Mouse (Mus musculus) heart, postnatal 25 days (tissue): ENCODE results near the gene Nfya. TPM values are rescaled to one million over a fixed set of nuclear protein-coding genes. Genes with fewer than 3 reads are reported as not detected.
A peak's percentile ranks its signal among the peaks of the same experiment; 100 is the strongest.

Experiments used
- DNase-seq: peaks from one replicate; pipeline ENCODE4 v3.0.0; 2022; ENCODE audit warnings: low spot score
- intact Hi-C: fragments of 180-260 bp; cut with DNase I; formaldehyde crosslinking; loops from one replicate; pipeline ENCODE4 v1.15.1; 2025
- total RNA-seq, 2 experiments: library from RNA; stranded (reverse); gene quantifications; 2 replicates each; pipeline ENCODE4 v1.2.3; 2021

The Nfya gene
- 10 to 100 TPM; 19.6 to 21.4 TPM for total RNA-seq

DNA sequence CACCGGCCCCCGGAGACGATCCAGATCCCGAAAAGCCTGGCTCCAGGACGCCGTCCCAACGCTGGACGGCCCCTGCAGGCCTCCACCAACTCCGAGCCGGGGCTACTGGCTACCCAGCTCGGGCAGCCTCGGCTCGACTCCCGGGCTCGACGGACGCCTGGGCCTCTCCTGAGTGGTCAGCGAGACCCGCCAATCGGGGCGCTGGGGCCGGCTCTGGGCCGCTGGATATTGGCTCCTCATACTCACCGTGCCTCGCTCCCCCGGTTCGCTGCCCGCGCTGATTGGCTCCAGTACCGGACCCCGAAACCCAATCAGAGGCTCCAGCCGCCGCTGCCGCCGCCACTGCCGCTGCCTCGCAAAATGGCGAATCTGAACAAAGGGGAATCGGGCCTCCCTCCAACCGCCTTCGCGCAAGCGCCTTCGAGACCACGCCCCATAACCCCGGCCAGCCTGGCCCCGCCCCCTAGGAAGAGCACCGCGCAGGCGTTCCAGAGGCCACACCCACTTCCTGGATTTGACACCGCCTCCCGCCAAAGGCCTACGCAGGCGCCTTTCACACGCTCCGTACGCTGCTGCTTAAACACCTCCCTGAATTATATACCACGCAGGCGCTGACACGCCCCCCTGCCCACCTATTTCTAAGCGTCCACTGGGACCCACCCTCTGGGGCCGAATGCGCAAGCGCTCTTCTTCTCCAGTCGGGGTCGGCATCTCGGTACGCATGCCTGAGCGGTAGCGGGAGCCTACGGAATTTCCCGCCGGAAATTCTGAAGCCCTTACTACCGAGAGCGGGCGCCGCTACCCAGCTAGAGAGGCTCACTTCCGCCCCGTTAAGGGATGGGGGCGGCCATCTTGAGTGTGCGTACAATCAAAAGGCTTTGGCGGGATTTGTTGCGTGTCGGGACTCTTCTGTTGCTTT is at the start of gene Nfya, which contains the start of gene Oard1:
Gene Nfya (minus strand): TSS at position 527 of the 919 bp plus-strand sequence.
Gene Oard1 (plus strand): TSS at position 635 of the 919 bp plus-strand sequence.
- intact Hi-C loops: loop anchor here (2.0 kb wide), 1 partner anchor 19 kb away; no protein-coding TSS in a partner anchor

GRCm38 (mm10) chr17:48457971-48458653 is 48.4 kb upstream of the Nfya start:
- intact Hi-C loops: no loop called here
- DNase-seq: no peak

More for the DNA sequence above, at the start of gene Nfya, which contains the start of gene Oard1:
- DNase-seq: peak; percentile 99

DNA sequence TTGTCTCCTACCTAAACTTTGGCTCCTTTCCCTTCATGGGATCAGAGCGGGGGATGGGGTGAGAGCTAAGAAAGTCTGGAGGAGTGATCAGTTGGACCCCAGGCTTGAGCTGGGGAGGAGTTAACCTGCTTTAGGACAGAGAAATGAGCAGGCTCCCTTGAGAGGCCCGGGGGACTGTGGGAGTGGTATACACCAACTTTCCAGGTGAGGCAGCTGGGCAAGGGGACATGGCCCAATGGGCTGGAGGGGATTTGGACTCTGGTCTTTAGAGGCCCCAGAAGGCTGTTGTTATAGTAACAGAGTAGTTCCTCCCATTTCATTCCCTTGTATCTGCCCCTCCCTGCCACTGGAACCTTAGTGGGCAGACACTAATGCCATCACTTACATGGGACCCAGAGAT is 46.2 kb upstream of the Nfya start:
- no peak for DNase-seq
- intact Hi-C loops: no loop called here

- intact Hi-C loops: no loop called here
- DNase-seq: no peak
Observed at GRCm38 (mm10) chr17:48454688-48455087, 45.0 kb upstream of the Nfya start, which contains the start of gene Unc5cl. Gene Unc5cl, plus strand, starts transcription at chr17:48454901.

DNA sequence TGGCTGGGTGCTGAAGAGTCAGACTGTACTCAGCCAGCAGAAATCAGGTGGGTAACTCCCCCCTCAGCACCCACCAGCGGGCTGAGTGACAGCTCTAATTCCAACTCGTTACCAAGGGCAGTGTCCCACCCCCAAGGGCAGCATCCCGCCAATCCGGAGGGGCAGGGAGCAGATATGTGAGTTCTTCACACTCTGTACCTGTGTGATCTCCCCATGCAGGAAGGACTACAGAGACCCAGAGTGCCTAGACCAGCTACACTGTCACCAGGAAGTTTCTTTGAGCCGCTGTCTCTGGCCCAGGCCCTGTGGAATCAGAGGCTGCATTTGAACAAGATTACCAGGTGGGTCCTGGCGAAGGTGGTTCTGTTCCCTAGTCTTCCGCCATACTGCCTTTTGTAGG is 44.5 kb upstream of the Nfya start:
- no peak for DNase-seq
- intact Hi-C loops: no loop called here

DNA sequence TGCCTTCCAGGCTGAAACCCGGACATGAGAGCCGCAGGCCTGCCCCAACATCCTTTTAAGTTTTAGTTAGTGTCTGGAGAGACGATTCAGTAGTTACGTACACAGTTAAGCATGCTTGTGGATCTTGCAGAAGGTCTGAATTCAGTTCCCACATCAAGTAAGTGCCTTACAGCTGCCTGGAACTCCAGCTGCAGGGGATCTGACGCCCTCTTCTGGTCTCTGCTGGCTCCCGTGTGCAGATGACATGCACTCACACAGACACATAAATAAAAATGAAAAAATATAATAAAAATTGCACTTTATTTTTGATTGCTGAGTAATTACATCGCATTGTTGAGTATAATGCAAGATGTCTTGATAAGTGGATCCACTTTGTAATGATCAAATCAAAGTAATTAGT is 43.8 kb upstream of the Nfya start:
- intact Hi-C loops: no loop called here
- DNase-seq: no peak

DNA sequence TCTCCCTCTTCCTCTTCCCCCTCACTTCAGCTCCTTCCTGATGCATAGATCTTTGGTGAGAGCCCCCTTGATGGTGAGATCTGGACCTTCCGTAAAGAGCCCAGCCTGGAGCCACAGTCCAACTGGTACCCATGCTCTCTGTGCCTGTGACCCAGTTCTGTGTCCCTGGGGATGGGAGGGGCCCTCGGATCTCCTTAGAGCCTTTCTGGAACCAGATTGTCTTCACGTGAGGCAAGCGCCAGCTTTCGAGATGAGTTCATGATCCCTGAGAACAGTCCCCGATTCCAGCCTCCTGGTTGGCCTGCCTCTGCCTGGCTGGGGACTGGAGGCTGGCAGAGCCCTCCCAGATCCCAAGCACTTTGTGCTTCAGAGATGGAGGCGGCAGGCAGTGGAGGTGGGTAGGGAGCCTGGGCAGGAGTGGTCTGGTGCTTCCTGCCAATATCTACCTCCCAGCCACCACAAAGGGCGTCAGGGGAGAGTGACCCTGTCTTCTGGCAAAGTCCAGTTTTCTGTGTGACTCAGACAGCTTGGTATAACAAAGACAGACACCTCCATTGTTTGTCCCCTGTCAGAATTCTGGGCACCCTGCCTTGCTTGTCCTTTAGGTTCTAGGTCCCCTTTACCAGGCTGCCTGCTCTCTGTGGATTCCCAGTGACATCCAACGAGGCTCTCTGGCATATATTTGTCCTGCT is 42.2 kb upstream of the Nfya start:
- intact Hi-C loops: no loop called here
- no peak for DNase-seq

GRCm38 (mm10) chr17:48451353-48451675 is 41.6 kb upstream of the Nfya start, which contains the start of gene Tspo2:
Gene Tspo2, minus strand, starts transcription at chr17:48451522.
- no peak for DNase-seq
- intact Hi-C loops: no loop called here

DNA sequence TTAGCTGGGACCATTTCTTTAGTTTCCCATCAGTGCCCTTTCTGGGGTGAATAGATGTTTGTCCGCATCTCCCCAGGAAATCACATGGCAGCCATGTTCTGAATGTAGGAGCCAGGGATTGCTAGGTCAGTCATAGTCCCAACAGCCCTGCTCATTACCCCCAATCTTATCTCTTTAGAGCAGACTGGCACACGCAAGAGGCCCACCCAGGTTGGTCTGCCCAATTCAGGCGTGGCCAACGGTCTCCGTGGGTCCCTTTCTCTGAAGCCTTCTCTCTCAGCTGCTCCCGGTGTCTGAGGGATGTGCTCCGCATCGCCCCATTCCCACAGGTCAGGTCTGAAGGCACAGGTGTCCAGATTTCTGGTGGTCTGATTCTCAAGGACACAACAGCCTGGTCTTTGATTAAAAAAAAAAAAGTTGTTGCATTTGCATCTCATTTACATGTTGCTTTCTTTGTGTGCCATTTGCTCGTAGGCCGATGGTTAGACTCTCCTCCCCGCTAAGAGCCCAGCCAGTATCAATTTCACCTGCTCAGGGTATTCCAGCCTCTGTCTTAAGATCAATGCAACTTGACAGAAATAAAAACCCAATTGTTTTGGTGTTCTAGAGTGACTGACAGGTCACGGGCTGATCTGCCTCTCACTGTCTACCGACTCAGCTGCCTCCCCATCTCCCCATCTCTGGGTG is 41.1 kb upstream of the Nfya start:
- intact Hi-C loops: no loop called here
- no peak for DNase-seq

GRCm38 (mm10) chr17:48447675-48448074 is 38.0 kb upstream of the Nfya start:
- no peak for DNase-seq
- intact Hi-C loops: no loop called here

GRCm38 (mm10) chr17:48443542-48444145 is 33.9 kb upstream of the Nfya start:
- no peak for DNase-seq
- intact Hi-C loops: no loop called here

DNA sequence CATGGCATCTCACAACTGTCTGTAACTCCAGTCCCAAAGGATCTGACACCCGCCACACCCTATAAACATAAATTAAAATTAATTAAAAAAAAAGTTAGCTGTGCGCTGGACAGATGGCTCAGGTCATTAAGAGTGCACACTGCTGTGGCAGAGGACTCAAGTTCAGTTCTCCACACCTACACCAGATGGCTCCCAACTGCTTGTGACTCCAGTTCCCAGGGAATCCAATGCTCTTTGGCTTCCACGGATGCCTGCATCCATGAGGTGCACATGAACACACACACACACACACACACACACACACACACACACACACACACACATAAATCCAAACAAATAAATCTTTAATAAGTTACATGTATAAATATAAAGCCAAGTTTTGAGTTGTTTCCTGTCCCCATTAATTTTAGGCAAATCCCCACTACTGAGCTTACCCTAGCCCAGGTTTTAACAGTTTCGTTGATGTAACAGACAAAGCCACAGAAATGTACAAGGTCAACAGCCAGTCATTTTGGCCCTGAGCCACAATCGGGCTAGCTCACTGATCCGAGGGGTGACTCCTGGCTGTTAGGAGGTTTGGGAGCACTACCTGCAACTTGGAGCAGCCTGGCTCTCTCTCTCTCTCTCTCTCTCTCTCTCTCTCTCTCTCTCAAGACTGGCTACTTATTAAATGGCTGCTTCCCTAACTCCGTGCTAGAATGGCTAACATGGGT is 33.2 kb upstream of the Nfya start:
- no peak for DNase-seq
- intact Hi-C loops: no loop called here

DNA sequence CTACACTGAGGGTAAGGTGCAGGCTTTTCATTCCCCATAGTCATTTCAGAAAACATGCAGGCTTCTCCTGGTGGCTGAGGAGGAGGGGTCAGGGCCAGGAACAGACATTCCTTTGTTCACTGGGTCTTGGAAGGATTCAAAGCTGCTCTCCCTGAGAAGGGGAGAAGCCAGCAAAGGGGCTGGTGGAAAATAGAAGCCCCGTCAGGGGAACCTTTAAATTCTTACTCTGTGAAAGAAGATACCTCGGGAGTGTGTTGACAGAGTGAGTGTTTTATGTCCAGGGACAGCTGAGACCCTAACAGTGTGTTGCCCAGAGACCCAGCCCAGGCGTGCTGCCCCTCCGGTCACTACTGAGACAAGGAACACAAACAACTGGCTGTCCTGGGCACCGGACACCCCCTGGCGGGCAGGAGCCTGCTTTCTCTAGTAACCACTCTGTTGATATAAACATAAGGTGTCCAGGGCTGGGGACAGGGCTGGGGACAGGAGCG is 27.8 kb upstream of the Nfya start:
- peak; percentile 14 for DNase-seq
- intact Hi-C loops: no loop called here

GRCm38 (mm10) chr17:48436487-48436886 is 26.8 kb upstream of the Nfya start:
- DNase-seq: no peak
- intact Hi-C loops: no loop called here

DNA sequence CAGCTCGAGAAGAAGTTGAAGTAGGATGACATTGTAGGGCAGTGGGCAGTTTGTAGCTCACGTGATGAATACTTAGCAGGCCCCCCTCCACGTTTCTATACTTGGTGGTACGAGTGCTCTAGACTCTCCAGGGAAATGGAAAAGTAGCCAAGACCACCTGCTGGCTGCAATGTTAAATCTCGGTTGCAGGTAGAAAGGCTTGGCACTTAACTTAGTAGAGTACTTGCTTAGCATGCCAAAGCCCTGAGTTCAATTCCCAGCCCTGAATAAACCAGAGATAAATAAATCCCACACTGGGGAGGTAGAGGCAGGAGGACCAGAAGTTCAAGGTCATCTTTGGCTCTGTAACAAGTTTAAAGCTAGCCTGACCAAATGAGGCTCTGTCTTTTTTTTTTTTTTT is 24.8 kb upstream of the Nfya start:
- DNase-seq: no peak
- intact Hi-C loops: no loop called here

- DNase-seq: no peak
- intact Hi-C loops: no loop called here
Observed at GRCm38 (mm10) chr17:48433689-48434330, 24.1 kb upstream of the Nfya start.

DNA sequence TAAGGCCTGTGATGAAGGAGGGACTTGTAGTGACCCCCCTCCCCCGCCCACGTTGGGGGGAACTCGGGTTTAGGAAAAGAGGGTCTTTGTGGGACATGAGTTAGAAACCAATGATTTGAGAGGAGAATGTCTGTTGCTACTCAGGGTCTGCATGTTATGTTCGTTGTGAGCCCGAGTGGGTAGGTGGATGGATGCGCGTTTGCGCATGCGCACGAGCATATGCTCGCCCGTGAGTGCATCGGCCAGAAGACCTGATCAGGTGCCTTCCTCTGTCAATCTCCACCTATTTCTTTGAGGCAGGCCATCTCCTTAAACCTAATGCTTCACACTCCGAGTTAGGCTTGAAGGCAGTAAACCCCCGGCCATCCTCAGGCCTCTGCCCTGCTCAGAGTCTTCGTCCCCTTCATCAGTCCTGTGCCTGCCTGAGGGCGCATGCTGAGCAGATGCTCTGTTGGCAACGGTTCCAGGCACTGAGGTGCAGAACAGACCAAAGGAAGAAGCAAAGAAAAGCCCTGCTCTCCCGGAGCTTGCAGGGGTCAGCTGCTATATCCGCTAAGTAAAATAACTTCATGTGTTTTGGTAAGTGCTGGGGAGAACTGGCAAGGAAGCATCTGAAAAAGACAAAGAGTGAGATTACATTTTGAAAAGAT is 23.4 kb upstream of the Nfya start:
- intact Hi-C loops: no loop called here
- DNase-seq: no peak
